Mouse (Mus musculus) monocyte, adult 59 days (primary cell): ENCODE results near the gene Ttll8. TPM values are rescaled to one million over a fixed set of nuclear protein-coding genes. Genes with fewer than 3 reads are reported as not detected.

Experiments
- total RNA-seq, 2 experiments: library from RNA; stranded (reverse); gene quantifications; one replicate each; pipeline ENCODE4 v1.2.4; 2023

Ttll8 gene
- total RNA-seq = not detected

DNA sequence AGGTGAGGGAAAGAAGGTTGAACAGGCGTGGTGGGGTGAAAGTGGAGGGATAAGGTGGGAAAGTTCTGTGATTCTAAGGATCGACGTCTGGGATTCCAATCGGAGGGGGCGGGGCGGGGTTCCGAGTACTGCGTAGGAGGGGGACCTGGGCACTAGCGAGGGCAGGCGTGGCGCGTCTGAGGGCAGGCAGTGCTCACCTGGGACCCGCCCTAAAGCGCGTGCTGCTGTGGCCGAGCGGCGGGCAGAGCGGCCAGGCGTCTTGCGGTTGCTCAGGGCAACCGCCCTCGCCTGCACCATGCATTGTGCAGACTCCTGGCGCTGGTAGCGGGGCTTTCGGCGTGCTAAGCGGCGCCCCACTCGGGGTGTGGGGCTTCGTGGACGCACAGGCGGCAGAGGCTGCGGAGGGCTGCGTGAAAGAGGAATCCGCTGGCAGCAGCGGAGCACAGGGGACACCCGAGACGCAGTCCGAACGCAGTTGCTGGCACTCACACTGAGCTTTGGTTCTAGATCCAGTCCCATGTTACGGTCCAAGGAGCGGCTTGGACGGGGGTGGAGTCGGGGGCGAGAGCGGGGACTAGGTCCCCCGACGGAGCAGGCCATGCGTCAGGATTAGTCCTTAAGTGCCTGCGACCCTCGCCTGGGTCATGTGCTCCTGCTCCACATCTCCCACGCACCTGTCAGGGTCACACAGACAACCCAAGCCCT is at the start of gene Ttll8:
Gene Ttll8 (minus strand): TSS at position 51 of the 705 bp plus-strand sequence.

DNA sequence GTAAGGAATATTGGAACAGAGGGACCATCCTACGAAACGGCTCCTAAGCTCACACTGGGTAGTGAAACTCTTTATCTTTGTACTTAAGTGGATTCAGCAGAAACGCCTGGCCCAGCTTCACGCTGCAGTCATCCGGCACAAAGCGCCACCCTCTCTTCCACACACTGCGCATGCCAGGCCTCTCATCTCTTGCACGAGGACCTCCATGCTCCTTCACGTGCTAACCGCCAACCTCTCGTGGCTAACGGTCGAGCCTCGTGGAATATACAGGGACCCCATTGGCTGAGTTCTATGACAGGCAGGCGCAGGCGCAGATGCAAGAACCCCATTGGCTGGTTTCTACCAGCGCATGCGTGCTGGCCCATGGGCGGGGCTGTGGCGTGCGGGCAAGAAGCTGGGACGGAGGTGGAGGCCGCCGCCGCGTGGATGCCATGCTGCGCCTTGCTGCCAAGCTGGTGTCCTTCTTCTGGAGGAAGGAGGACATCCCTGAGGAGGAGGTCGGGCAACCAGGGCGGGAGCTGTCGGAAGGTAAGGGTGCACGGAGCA is 28.4 kb upstream of the Ttll8 start, which contains the start of gene Mov10l1:
Gene Mov10l1 (plus strand): TSS at position 376 of the 546 bp plus-strand sequence.

DNA sequence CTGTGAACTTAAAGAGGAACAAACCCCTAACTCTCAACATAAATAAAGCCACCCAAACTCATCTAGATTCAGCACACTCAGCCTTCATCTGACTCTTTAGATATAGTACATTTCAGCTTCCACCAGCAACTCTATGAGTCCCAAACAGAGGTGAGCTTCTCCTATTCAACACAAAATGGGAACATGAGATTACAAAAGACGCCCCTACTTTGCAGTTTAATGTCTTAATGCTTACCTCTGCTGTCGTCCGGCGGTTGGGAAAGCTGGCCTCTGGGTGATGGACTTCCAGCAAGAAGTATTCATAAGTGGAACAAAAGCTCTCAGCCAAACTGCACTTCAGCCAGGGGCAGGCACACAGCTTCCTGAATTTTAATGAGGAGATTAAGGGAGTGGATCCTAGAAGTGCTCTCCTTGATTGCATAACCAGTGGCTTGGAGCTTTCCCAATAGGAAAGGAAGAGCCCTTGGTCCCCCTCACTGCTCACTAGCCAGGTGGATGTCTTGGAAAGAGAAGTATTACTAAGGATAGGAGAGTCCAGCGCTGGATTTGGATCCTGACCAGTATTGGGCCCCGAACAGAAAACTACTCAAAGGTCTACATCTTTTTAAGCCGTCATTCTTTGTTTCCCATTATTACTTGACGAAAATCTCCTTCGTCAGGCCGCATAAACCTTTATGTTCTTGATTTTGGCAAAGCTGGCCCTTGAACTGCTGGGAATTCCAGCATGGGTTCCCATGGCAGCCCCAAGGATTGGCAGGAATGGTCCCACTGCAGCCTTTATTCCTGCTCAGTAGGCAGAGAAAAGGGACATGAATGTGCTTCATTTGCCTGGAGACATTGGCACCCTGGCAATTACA is 24.3 kb upstream of the Ttll8 start, which contains the start of gene Mlc1:
Gene Mlc1 (minus strand): TSS at position 727 of the 857 bp plus-strand sequence.

DNA sequence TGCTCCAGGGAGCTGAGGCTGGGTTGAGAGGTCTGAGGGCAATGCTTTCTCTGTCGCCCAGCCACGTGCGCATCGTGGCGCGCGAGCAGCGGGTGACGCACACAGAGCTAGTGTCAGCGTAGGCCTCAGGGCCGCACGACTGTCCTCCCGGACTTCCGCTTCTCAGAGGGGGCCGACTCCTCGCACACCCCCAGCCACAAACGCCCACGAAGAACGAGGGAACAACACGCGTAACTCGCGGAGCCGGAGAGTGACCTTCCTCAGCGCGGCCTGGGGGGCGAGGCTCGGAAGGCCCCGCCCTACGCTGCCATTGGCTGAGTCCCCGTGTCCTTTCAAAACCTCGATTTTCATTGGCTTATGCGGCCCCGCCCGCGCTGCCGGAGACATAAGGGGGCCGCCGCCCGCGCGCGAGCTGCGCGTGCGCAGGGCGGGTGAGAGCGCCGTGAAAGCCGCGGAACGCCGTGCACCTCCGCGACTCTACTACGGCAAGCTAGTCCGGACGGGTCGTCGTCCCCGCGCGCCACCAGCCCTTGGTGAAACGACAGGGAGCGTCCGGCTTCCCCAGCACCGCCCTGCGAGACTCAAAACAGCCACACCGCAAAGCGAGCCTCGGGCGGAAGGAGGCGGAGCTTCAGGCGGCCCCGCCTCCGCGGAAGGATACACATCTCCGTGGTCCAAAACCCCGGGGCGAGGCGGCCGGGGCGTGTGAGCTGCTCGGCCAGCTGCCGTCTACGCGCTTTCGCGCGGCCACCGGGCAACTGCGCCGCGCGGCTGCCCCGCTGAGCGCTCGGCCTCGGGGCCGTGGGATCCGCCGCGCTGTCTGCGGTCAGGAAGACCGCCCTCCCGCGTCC is 92.2 kb downstream of the Ttll8 start, which contains the start of gene Pim3:
Gene Pim3 (plus strand): TSS at position 415 of the 851 bp plus-strand sequence.

Other genes with a start within 250 kb of the Ttll8 start
- gene Brd1, start 220.2 kb downstream of the Ttll8 start, total RNA-seq = 10 to 100 TPM; 83.5 to 99.5 TPM
- 10 to 100 TPM; 22.1 to 24.0 TPM for gene Zbed4, start 202.8 kb downstream of the Ttll8 start, total RNA-seq
- 10 to 100 TPM; 12.7 to 14.6 TPM for gene Alg12, start 135.1 kb downstream of the Ttll8 start, total RNA-seq
- 10 to 100 TPM; 31.0 to 34.3 TPM for gene Creld2, start 134.8 kb downstream of the Ttll8 start, total RNA-seq
- 100 to 1,000 TPM; 159 to 173 TPM for gene Pim3, start 92.2 kb downstream of the Ttll8 start, total RNA-seq
- gene Mlc1, start 24.6 kb upstream of the Ttll8 start, total RNA-seq = not detected
- not detected for gene Mov10l1, start 28.5 kb upstream of the Ttll8 start, total RNA-seq
- gene Panx2, start 105.3 kb upstream of the Ttll8 start, total RNA-seq = not detected
- 10 to 100 TPM; 34.8 to 43.4 TPM for gene Trabd, start 120.7 kb upstream of the Ttll8 start, total RNA-seq
- 10 to 100 TPM; 16.0 to 16.2 TPM for gene Selenoo, start 134.7 kb upstream of the Ttll8 start, total RNA-seq
- 10 to 100 TPM; 18.8 to 24.5 TPM for gene Tubgcp6, start 168.7 kb upstream of the Ttll8 start, total RNA-seq
- 10 to 100 TPM; 22.4 to 24.6 TPM for gene Hdac10, start 174.3 kb upstream of the Ttll8 start, total RNA-seq
- gene Mapk12, start 186.3 kb upstream of the Ttll8 start, total RNA-seq = not detected
- 1 to 10 TPM; 1.5 to 2.0 TPM for gene Mapk11, start 195.2 kb upstream of the Ttll8 start, total RNA-seq
- 100 to 1,000 TPM; 441 to 443 TPM for gene Plxnb2, start 226.4 kb upstream of the Ttll8 start, total RNA-seq
- 1 to 10 TPM; 5.4 to 6.0 TPM for gene Dennd6b, start 242.1 kb upstream of the Ttll8 start, total RNA-seq